Mouse (Mus musculus) embryo, embryonic 9.5 days (tissue): ENCODE data around the gene Rps28.

Source experiments
- DNase-seq: peaks from one replicate; pipeline ENCODE4 v3.0.0-alpha.2; 2017; ENCODE audit errors: extremely low spot score

Rps28 gene

GRCm38 (mm10) chr17:33773871-33774572 is 50.3 kb downstream of the Rps28 start:
- no peak for DNase-seq

GRCm38 (mm10) chr17:33773426-33773825 is 50.9 kb downstream of the Rps28 start:
- no peak for DNase-seq

GRCm38 (mm10) chr17:33771617-33772016 is 52.7 kb downstream of the Rps28 start:
- DNase-seq: no peak
